Mouse (Mus musculus) heart, postnatal 14 days (tissue): ENCODE measurements around the gene Fnbp1. TPM values are rescaled to one million over a fixed set of nuclear protein-coding genes. Genes with fewer than 3 reads are reported as not detected.

ENCODE experiments used
- DNase-seq, 2 experiments: peaks; one replicate each; pipeline ENCODE4 v3.0.0; 2021 to 2022
- intact Hi-C: fragments of 180-260 bp; cut with DNase I; formaldehyde crosslinking; loops from one replicate; pipeline ENCODE4 v1.15.1; 2025
- total RNA-seq, 2 experiments: library from RNA; stranded (reverse); gene quantifications; 2 replicates each; pipeline ENCODE4 v1.2.3; 2021

Gene Fnbp1
- total RNA-seq, 2 experiments from 2014 or later = 49.5 to 51.9 TPM

DNA sequence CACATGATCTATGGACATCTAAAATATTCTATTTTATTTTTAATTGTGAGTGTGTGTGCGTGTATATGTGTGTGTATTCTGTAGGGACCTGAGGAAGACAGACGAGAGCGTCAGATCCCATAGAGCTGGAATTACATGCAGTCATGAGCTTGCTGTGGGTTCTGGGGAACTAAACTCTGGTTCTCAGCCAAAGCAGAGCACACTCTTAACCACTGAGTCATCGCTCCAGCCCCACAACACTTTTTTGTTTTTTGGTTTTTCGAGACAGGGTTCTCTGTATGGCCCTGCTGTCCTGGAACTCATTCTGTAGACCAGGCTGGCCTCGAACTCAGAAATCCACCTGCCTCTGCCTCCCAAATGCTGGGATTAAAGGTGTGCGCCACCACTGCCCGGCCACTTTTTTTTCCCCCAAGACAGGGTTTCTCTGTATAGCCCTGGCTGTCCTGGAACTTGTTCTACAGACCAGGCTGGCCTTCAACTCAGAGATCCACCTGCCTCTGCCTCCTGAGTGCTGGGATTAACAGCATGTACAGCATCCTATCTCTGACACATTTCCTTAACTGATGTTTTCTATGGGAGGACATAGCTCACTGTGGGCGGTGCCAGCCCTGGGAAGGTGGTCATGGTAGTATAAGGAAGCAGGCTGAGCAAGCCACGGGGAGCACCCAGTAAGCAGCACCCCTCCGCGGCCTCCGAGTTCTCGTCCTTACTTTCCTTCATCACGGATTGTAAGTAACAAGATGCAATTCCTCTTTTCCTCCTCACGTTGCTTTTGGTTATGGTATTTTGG is 65.3 kb downstream of the Fnbp1 start:
- DNase-seq = no peak
- intact Hi-C loops = no loop called here

- no peak for DNase-seq
- intact Hi-C loops = no loop called here
Observed at GRCm38 (mm10) chr2:31075836-31076235, 66.0 kb downstream of the Fnbp1 start.

- intact Hi-C loops = no loop called here
- no peak for DNase-seq
Observed at GRCm38 (mm10) chr2:31075168-31075567, 66.6 kb downstream of the Fnbp1 start.

GRCm38 (mm10) chr2:31069506-31069905 is 72.3 kb downstream of the Fnbp1 start:
- no peak for DNase-seq
- intact Hi-C loops = no loop called here

- intact Hi-C loops = no loop called here
Observed at GRCm38 (mm10) chr2:31069114-31069445, 72.7 kb downstream of the Fnbp1 start.

GRCm38 (mm10) chr2:31068246-31069113 is 73.3 kb downstream of the Fnbp1 start:
- peak; percentile 40 to 54 for DNase-seq
- intact Hi-C loops = loop anchor here (1.0 kb wide), 1 partner anchor 10 kb away; no protein-coding TSS in a partner anchor

More at GRCm38 (mm10) chr2:31069114-31069445, 72.7 kb downstream of the Fnbp1 start:
- DNase-seq = no peak

DNA sequence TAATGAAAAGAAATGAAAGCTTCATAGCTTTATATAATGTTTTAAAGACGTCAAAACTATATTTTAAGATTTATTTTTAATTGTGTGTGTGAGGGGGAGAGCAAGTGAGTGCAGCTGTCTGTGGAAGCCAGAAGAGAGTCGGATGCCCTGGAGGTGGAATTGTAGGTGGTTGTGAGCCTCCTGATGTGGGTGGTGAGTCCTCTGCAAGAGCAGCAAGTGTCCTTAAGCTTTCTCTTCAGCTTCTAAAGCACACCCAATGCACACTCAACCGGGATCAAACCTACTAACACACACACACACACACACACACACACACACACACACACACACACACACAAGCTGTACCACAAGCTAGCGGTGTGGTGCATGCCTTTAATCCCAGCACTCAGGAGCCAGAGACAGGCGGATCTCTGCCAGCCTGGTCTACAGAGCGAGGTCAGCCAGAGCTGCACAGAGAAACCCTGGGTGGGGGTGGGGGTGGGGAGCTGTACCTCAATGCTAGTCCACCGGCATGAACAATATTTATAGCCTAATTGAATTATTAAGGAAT is 74.0 kb downstream of the Fnbp1 start:
- no peak for DNase-seq
- intact Hi-C loops = loop anchor here (1.0 kb wide), 1 partner anchor 9 kb away; no protein-coding TSS in a partner anchor

DNA sequence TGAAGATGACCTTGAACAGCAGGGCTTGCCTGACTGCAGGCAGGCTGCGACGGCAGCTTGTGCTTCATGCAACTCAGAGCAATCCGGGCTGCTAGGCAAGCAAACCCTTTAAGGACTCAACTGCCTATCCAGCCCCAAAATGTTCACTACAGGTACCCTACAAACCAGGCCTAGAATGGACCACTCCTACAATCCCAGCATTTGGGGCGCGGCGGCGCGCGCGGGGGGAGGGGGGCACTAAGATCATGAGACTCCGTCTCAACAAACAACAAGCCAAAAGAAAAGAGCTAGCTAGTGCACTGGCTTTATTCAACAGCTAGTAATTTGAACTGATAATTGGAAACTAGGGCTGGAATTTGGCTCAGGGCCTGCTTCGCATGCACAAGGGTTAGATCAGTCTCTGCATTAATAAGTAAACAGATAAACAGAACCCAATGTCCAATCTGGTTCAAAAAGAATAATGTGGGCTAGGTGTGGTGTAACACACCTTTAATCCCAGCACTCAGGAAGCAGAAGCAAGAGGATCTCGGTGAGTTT is 74.7 kb downstream of the Fnbp1 start:
- no peak for DNase-seq
- intact Hi-C loops = no loop called here

- intact Hi-C loops = no loop called here
- no peak for DNase-seq
Observed at GRCm38 (mm10) chr2:31066019-31066789, 75.6 kb downstream of the Fnbp1 start.

DNA sequence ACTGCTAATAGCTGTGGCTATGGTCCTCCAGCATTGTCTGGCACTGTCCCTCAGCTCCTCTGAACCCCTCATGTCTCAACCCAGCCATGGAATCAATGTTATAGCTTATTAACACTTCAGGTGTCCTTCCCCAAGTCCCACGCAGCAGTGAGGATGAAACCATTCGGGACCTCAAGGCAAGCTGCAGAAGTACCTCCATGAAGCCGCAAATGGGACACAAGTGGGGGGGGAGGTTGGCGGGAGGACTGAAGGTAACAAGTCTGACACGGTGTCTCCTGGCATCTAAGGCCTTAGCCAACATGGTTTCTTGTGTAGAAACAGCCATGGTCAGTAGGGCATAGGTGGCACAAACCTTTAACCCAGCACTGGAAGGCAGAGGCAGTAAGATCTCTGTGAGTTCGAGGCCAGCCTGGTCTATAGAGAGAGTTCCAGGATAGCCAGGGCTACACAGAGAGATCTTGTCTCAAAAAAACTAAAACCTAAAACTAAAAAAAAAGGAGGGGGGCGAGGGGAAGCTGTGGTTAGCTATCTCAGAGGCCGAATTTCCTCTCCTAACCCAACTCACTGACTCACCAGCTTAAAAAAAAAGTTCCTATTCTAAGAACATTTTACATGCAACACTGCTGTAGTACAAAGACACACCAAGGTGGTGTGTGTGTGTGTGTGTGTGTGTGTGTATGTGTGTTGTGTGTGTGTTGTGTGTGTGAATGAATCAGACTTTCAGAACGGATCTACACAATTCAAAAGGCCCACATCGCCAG is 79.8 kb downstream of the Fnbp1 start:
- DNase-seq = no peak
- intact Hi-C loops = no loop called here

DNA sequence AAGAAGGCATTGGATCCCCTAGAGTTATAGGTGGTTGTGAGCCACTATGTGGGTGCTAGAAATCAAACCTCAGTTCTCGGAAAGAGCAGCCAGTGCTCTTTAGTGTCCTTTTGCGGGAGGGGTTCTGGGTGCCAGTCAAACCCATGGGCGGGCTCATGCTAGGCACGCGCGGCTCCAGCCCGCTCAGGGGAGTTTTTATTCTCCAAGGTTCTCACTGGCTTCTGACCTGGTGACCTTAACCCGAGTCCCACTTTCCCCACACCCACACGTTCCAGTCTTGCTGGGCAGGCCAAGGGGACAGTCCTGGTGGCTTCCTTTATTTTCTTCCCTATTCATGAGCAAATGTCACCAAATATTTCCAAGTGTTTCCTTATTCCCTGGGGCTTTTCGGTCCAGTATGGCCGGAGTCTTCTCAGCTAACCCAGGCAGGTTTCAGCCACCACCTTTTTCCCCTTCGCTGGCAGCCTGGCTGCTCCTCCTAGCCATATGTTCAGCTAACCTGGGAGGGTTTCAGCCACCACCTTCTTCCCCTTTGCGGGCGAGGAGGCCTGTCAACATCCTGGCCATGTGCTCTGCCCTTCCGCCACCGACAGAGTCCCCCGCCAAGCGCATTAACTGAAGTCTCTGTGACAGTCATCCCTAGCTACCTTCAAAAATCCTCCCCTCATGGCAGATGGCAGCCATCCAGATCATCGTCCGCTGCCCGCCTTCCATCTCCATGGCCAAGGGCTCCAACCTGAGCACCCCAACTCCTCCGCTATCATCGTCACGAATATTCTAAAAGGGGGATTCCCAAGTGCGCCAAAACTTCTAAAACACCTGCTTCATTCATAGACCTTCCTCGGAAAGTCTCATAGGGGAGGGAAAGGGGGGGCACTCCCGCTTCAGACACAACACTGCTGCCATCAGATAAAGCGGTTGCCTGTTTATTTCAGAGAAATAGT is 80.7 kb downstream of the Fnbp1 start:
- intact Hi-C loops = no loop called here
- no peak for DNase-seq

DNA sequence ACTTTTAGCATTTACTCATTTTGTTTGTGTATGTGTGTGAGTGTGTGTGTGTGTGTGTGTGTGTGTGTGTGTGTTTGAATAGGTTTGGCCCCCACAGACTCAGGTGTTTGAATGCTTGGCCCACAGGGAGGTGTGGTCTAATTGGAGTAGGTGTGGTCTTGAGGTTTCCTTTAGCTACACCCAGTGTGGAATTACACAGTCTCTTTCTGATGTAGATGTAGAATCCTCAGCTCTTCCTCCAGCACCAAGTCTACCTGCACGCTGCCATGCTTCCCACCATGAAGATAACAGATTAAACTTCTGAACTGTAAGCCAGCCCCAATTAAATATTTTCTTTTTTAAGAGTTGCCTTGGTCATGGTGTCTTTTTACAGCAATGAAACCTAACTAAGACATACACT is 81.5 kb downstream of the Fnbp1 start:
- intact Hi-C loops = no loop called here
- DNase-seq = no peak

- intact Hi-C loops = loop anchor here (1.0 kb wide), 1 partner anchor 10 kb away; no protein-coding TSS in a partner anchor
- no peak for DNase-seq
Observed at GRCm38 (mm10) chr2:31058443-31058842, 83.4 kb downstream of the Fnbp1 start.

DNA sequence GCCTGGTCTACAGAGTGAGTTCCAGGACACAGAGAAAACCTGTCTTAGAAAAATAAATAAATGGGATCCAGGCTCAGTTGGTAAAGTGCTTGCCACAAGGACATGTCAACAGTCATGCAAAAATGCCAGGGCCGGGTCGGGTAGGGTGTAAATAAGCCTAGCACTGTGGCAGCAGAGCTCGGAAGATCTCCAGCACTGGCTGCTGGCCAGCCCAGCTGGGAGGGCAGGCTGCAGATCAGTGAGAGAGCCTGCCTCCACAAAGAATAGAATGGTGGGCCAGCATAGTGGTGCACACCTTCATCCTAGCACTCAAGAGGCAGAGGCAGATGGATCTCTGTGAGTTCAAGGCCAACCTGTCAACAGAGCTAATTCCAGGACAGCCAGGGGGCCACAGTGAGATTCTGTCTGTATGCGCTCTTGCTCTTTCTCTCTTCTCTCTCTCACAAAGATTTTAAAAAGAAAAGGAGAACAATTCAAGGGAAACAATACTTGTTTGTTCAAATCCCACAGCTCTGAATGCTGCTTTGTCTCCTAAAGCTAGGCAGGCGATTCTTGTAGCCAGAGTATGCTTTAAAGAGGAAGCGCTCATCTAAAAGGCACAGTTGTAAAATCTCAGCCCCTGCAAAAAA is 84.1 kb downstream of the Fnbp1 start:
- DNase-seq = peak in 1 of 2 experiments; percentile 13
- intact Hi-C loops = loop anchor here (1.0 kb wide), 1 partner anchor 11 kb away; no protein-coding TSS in a partner anchor

DNA sequence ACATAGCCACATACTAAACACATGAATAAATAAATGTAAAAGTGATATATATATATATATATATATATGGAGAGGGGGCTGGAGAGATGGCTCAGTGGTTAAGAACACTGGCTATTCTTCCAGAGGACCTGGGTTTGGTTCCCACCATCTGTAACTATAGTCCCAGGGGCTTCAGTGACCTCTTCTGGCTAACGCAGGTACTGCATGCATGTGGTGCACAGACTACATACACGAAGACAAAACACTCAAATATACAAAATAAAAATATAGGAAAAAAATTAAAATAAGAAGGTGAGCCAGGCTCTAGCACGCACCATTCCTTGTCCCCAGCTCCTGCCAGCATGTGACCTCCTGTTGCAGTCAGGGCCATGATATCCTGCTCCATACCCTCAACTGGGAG is 85.7 kb downstream of the Fnbp1 start:
- intact Hi-C loops = no loop called here
- DNase-seq = no peak

- DNase-seq = peak; percentile 17 to 51
- intact Hi-C loops = no loop called here
Observed at GRCm38 (mm10) chr2:31053851-31054340, 87.9 kb downstream of the Fnbp1 start.

DNA sequence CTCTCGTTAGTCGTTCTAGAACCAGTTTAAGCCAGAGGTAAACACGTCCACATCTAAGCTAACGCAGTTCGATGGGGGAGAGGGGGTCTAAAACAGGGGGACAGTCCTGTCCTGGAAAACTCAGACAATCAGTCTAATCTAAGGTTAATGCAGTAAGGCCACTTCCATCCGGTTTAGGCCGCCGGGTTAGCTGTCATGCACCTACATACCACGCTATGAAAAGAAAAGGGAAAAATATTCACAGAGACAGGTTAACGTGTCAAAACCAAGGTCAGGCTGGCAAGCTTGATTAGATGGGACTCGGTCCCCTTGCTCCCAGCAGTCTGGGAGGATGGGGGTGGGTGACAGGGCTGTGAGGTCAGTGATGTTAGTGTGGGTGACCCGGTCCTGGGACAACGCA is 88.4 kb downstream of the Fnbp1 start:
- intact Hi-C loops = no loop called here
- no peak for DNase-seq

DNA sequence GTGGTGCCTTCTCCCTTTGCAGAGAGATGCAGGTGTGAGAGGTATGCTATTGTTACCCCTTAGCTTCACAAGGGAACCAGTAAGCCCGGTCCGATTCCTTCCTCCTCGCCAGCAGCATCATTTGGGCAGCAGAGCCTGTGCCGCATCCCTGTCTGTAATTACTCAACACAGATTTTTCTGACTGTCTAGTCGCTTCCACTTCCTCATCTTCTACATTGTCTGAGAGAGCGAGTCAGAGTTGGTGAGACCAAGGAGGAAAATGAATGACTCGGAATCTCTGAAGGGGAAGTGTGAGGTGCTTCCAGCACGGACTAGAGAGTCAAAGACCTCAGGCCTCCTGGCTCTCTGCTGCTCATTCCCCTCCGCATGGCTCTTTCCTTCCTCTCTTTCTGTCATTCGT is 89.4 kb downstream of the Fnbp1 start:
- DNase-seq = no peak
- intact Hi-C loops = no loop called here
